Mouse (Mus musculus): Measurements from ENCODE around the gene Srcin1. TPM values are rescaled to one million over a fixed set of nuclear protein-coding genes. Genes with fewer than 3 reads are reported as not detected.

Gene Srcin1
- polyA plus RNA-seq, 1 experiment, result 0.32 TPM

- H3K36me3 ChIP-seq (ENCODE audit: control insufficient read depth, insufficient read depth, low read length), result no peaks in the 10 kb centered on the region
- H3K27me3 ChIP-seq (ENCODE audit: control insufficient read depth, insufficient read depth, low read length), result no peaks in the 10 kb centered on the region
- no peak overlapping the region for H3K27ac ChIP-seq (ENCODE audit: control insufficient read depth, insufficient read depth, low read length)
- no peak overlapping the region for H3K4me3 ChIP-seq (ENCODE audit: control insufficient read depth, insufficient read depth, low read length)
- TF ChIP-seq CTCF (IDR thresholded peaks at IDR 0.05; ENCODE audit: borderline replicate concordance, control insufficient read depth, extremely low read depth, insufficient read depth, low read length, poor library complexity) (no peak), POLR2A (IDR thresholded peaks at IDR 0.05; ENCODE audit: control insufficient read depth, extremely low read depth, insufficient read depth, low read length, poor library complexity) (no peak)
- WGBS, result 96% methylated on average over 4 of the region's 4 CpGs
- no peaks in the 10 kb centered on the region for H3K4me1 ChIP-seq (replicated peaks; ENCODE audit: control insufficient read depth, insufficient read depth, low read length)
- no peak for DNase-seq
Measured at GRCm38 (mm10) chr11:97463991-97464390, 112.0 kb downstream of the Srcin1 start.

DNA sequence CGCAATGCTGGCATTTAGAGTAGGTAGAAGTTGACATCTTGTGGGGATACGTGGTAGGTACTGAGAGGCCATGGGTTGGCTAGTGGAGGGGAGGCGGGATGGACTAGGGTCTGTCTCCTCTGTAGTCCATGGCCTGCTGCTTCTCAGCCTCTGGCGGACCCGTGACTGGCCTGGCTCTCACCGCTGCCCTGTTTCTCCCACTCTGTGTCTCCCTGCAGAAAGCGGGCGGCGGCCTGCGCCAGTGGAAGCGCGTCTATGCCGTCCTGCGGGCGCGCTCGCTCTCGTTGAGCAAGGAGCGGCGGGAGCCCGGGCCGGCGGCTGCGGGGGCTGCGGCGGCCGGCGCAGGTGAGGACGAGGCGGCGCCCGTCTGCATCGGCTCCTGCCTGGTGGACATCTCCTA lies 112.8 kb downstream of the Srcin1 start:
- Histone ChIP-seq H3K4me3 (ENCODE audit: control insufficient read depth, insufficient read depth, low read length) (no peak overlapping the region), H3K4me1 (replicated peaks; ENCODE audit: control insufficient read depth, insufficient read depth, low read length) (no peaks in the 10 kb centered on the region), H3K36me3 (ENCODE audit: control insufficient read depth, insufficient read depth, low read length) (no peaks in the 10 kb centered on the region), H3K27ac (ENCODE audit: control insufficient read depth, insufficient read depth, low read length) (no peak overlapping the region), H3K27me3 (ENCODE audit: control insufficient read depth, insufficient read depth, low read length) (no peaks in the 10 kb centered on the region)
- DNase-seq, result no peak
- 97% methylated on average over 33 of the region's 33 CpGs for WGBS
- TF ChIP-seq CTCF (IDR thresholded peaks at IDR 0.05; ENCODE audit: borderline replicate concordance, control insufficient read depth, extremely low read depth, insufficient read depth, low read length, poor library complexity), result no peak
- TF ChIP-seq POLR2A (IDR thresholded peaks at IDR 0.05; ENCODE audit: control insufficient read depth, extremely low read depth, insufficient read depth, low read length, poor library complexity), result no peak

GRCm38 (mm10) chr11:97462538-97462937 lies 113.4 kb downstream of the Srcin1 start:
- H3K36me3 ChIP-seq (ENCODE audit: control insufficient read depth, insufficient read depth, low read length), result no peaks in the 10 kb centered on the region
- no peak for TF ChIP-seq CTCF (IDR thresholded peaks at IDR 0.05; ENCODE audit: borderline replicate concordance, control insufficient read depth, extremely low read depth, insufficient read depth, low read length, poor library complexity)
- no peak for TF ChIP-seq POLR2A (IDR thresholded peaks at IDR 0.05; ENCODE audit: control insufficient read depth, extremely low read depth, insufficient read depth, low read length, poor library complexity)
- no peaks in the 10 kb centered on the region for H3K27me3 ChIP-seq (ENCODE audit: control insufficient read depth, insufficient read depth, low read length)
- H3K4me3 ChIP-seq (ENCODE audit: control insufficient read depth, insufficient read depth, low read length), result no peak overlapping the region
- DNase-seq, result no peak
- H3K4me1 ChIP-seq (replicated peaks; ENCODE audit: control insufficient read depth, insufficient read depth, low read length), result no peaks in the 10 kb centered on the region
- 94% methylated on average over 6 of the region's 6 CpGs for WGBS
- no peak overlapping the region for H3K27ac ChIP-seq (ENCODE audit: control insufficient read depth, insufficient read depth, low read length)

- H3K36me3 ChIP-seq (ENCODE audit: control insufficient read depth, insufficient read depth, low read length), result no peaks in the 10 kb centered on the region
- TF ChIP-seq CTCF (IDR thresholded peaks at IDR 0.05; ENCODE audit: borderline replicate concordance, control insufficient read depth, extremely low read depth, insufficient read depth, low read length, poor library complexity), result no peak
- no peak for TF ChIP-seq POLR2A (IDR thresholded peaks at IDR 0.05; ENCODE audit: control insufficient read depth, extremely low read depth, insufficient read depth, low read length, poor library complexity)
- no peak overlapping the region for H3K27ac ChIP-seq (ENCODE audit: control insufficient read depth, insufficient read depth, low read length)
- WGBS, result 94% methylated on average over 3 of the region's 3 CpGs
- no peak overlapping the region for H3K4me3 ChIP-seq (ENCODE audit: control insufficient read depth, insufficient read depth, low read length)
- no peaks in the 10 kb centered on the region for H3K4me1 ChIP-seq (replicated peaks; ENCODE audit: control insufficient read depth, insufficient read depth, low read length)
- DNase-seq, result no peak
- H3K27me3 ChIP-seq (ENCODE audit: control insufficient read depth, insufficient read depth, low read length), result no peaks in the 10 kb centered on the region
Measured at GRCm38 (mm10) chr11:97461307-97461820, 114.6 kb downstream of the Srcin1 start.

Other genes starting within 250 kb of the Srcin1 start
- gene Gpr179, start 224.1 kb downstream of the Srcin1 start, polyA plus RNA-seq (2012; rRNA removed), result 0.54 and 0.70 TPM in 2 replicates
- gene Socs7, start 213.6 kb downstream of the Srcin1 start, polyA plus RNA-seq (2012; rRNA removed), result 17.3 and 17.8 TPM in 2 replicates
- gene Arhgap23, start 160.7 kb downstream of the Srcin1 start, polyA plus RNA-seq (2012; rRNA removed), result 13.3 and 18.0 TPM in 2 replicates
- gene 4933428G20Rik, start 75.8 kb downstream of the Srcin1 start, polyA plus RNA-seq (2012; rRNA removed), result not detected in 2 replicates
- 5.6 and 8.4 TPM in 2 replicates for gene Epop, start 53.5 kb upstream of the Srcin1 start, polyA plus RNA-seq (2012; rRNA removed)
- 89.5 and 99.1 TPM in 2 replicates for gene Mllt6, start 87.2 kb upstream of the Srcin1 start, polyA plus RNA-seq (2012; rRNA removed)
- gene Cisd3, start 109.6 kb upstream of the Srcin1 start, polyA plus RNA-seq (2012; rRNA removed), result 24.9 and 25.3 TPM in 2 replicates
- 22.6 and 28.2 TPM in 2 replicates for gene Pcgf2, start 124.3 kb upstream of the Srcin1 start, polyA plus RNA-seq (2012; rRNA removed)
- gene Psmb3, start 127.2 kb upstream of the Srcin1 start, polyA plus RNA-seq (2012; rRNA removed), result 421 and 477 TPM in 2 replicates
- gene Pip4k2b, start 168.5 kb upstream of the Srcin1 start, polyA plus RNA-seq (2012; rRNA removed), result 28.2 and 34.8 TPM in 2 replicates
- gene Cwc25, start 190.4 kb upstream of the Srcin1 start, polyA plus RNA-seq (2012; rRNA removed), result 14.9 and 16.6 TPM in 2 replicates
- gene 1700001P01Rik, start 199.7 kb upstream of the Srcin1 start, polyA plus RNA-seq (2012; rRNA removed), result 0.38 and 0.50 TPM in 2 replicates
- 140 and 154 TPM in 2 replicates for gene Rpl23, start 206.3 kb upstream of the Srcin1 start, polyA plus RNA-seq (2012; rRNA removed)
- gene Lasp1, start 222.8 kb upstream of the Srcin1 start, polyA plus RNA-seq (2012; rRNA removed), result 167 and 178 TPM in 2 replicates